Mouse (Mus musculus): ENCODE data around the gene Shld1. TPM values are rescaled to one million over a fixed set of nuclear protein-coding genes. Genes with fewer than 3 reads are reported as not detected.

Gene Shld1
- polyA plus RNA-seq, 1 experiment from 2014 or later = 13.4 TPM

- Histone ChIP-seq H3K4me2 (no peak overlapping the region), H3K9ac (no peak overlapping the region), H3K4me1 (peaks cover 16% of the 10 kb centered on the region), H3K9me3 (no peaks in the 10 kb centered on the region), H3K4me3 (no peak overlapping the region), H3K27ac (replicated peaks) (no peak overlapping the region), H3K36me3 (peaks cover 11% of the 10 kb centered on the region; the same call in 1 of the 2 replicates), H3K27me3 (replicated peaks) (no peaks in the 10 kb centered on the region)
- 70% methylated on average over 8 of the region's 8 CpGs for WGBS
- ATAC-seq (ENCODE audit: extremely low read depth, insufficient number of reproducible peaks, low FRiP score, low TSS enrichment) = no peak
These were observed 25.3 kb downstream of the Shld1 start for GRCm38 (mm10) chr2:132712061-132712460.

- Histone ChIP-seq H3K27me3 (replicated peaks) (no peaks in the 10 kb centered on the region), H3K27ac (replicated peaks) (no peak overlapping the region), H3K4me3 (no peak overlapping the region), H3K9me3 (no peaks in the 10 kb centered on the region), H3K36me3 (peaks cover 11% of the 10 kb centered on the region; the same call in 1 of the 2 replicates), H3K4me1 (peaks cover 16% of the 10 kb centered on the region), H3K4me2 (no peak overlapping the region), H3K9ac (no peak overlapping the region)
- 82% methylated on average over 7 of the region's 7 CpGs for WGBS
- ATAC-seq (ENCODE audit: extremely low read depth, insufficient number of reproducible peaks, low FRiP score, low TSS enrichment) = no peak
These were observed 27.8 kb downstream of the Shld1 start for GRCm38 (mm10) chr2:132714522-132714921.

- H3K9ac ChIP-seq = peak overlapping the region; percentile 25; the same call in 1 of the 2 replicates
- peaks cover 16% of the 10 kb centered on the region for H3K4me1 ChIP-seq
- peak overlapping the region; percentile 41; the same call in 1 of the 2 replicates for H3K27ac ChIP-seq (replicated peaks)
- no peak for ATAC-seq (ENCODE audit: extremely low read depth, insufficient number of reproducible peaks, low FRiP score, low TSS enrichment)
- H3K4me2 ChIP-seq = no peak overlapping the region
- H3K36me3 ChIP-seq = peaks cover 10% of the 10 kb centered on the region; the same call in 1 of the 2 replicates
- no peak overlapping the region for H3K4me3 ChIP-seq
- WGBS = 89% methylated on average over 3 of the region's 3 CpGs
- H3K9me3 ChIP-seq = no peaks in the 10 kb centered on the region
- H3K27me3 ChIP-seq (replicated peaks) = no peaks in the 10 kb centered on the region
These were observed 28.2 kb downstream of the Shld1 start for GRCm38 (mm10) chr2:132714946-132715345.

GRCm38 (mm10) chr2:132715421-132716070 lies 28.8 kb downstream of the Shld1 start:
- Histone ChIP-seq H3K4me3 (no peak overlapping the region), H3K4me2 (peak overlapping the region; percentile 20; the same call in 1 of the 2 replicates), H3K36me3 (peaks cover 5% of the 10 kb centered on the region; the same call in 1 of the 2 replicates), H3K27me3 (replicated peaks) (no peaks in the 10 kb centered on the region), H3K9ac (peak overlapping the region; percentile 25; the same call in 1 of the 2 replicates), H3K4me1 (peaks cover 18% of the 10 kb centered on the region), H3K9me3 (no peaks in the 10 kb centered on the region), H3K27ac (replicated peaks) (peak overlapping the region; percentile 69)
- ATAC-seq (ENCODE audit: extremely low read depth, insufficient number of reproducible peaks, low FRiP score, low TSS enrichment) = peak; percentile 55; the same call in 1 of the 2 replicates
- 40% methylated on average over 12 of the region's 12 CpGs for WGBS

- H3K9ac ChIP-seq = no peak overlapping the region
- no peaks in the 10 kb centered on the region for H3K36me3 ChIP-seq
- H3K4me3 ChIP-seq = no peak overlapping the region
- no peaks in the 10 kb centered on the region for H3K27me3 ChIP-seq (replicated peaks)
- ATAC-seq (ENCODE audit: extremely low read depth, insufficient number of reproducible peaks, low FRiP score, low TSS enrichment) = 0 out of 2 replicates have a peak, but pooled peaks have one; percentile 8
- no peaks in the 10 kb centered on the region for H3K9me3 ChIP-seq
- no peak overlapping the region for H3K4me2 ChIP-seq
- H3K4me1 ChIP-seq = peaks cover 24% of the 10 kb centered on the region
- 27% methylated on average over 5 of the region's 5 CpGs for WGBS
- no peak overlapping the region for H3K27ac ChIP-seq (replicated peaks)
These were observed 29.4 kb downstream of the Shld1 start for GRCm38 (mm10) chr2:132716154-132716553.

- no peaks in the 10 kb centered on the region for H3K9me3 ChIP-seq
- H3K9ac ChIP-seq = no peak overlapping the region
- no peak overlapping the region for H3K4me2 ChIP-seq
- 88% methylated on average over 9 of the region's 9 CpGs for whole genome bisulfite sequencing
- no peak overlapping the region for H3K4me3 ChIP-seq
- no peak for ATAC-seq (ENCODE audit: extremely low read depth, insufficient number of reproducible peaks, low FRiP score, low TSS enrichment)
- H3K27ac ChIP-seq (replicated peaks) = no peak overlapping the region
- no peaks in the 10 kb centered on the region for H3K27me3 ChIP-seq (replicated peaks)
- no peaks in the 10 kb centered on the region for H3K36me3 ChIP-seq
- peaks cover 31% of the 10 kb centered on the region for H3K4me1 ChIP-seq
These were observed 30.3 kb downstream of the Shld1 start for GRCm38 (mm10) chr2:132716901-132717536.

- H3K27ac ChIP-seq (replicated peaks) = no peak overlapping the region
- no peak overlapping the region for H3K4me3 ChIP-seq
- no peak overlapping the region for H3K9ac ChIP-seq
- peaks cover 32% of the 10 kb centered on the region for H3K4me1 ChIP-seq
- no peak for ATAC-seq (ENCODE audit: extremely low read depth, insufficient number of reproducible peaks, low FRiP score, low TSS enrichment)
- H3K27me3 ChIP-seq (replicated peaks) = no peaks in the 10 kb centered on the region
- H3K36me3 ChIP-seq = no peaks in the 10 kb centered on the region
- 89% methylated on average over 5 of the region's 5 CpGs for WGBS
- H3K4me2 ChIP-seq = no peak overlapping the region
- H3K9me3 ChIP-seq = no peaks in the 10 kb centered on the region
These were observed 30.8 kb downstream of the Shld1 start for GRCm38 (mm10) chr2:132717537-132717912.

- ATAC-seq (ENCODE audit: extremely low read depth, insufficient number of reproducible peaks, low FRiP score, low TSS enrichment) = no peak
- no peak overlapping the region for H3K27ac ChIP-seq (replicated peaks)
- H3K4me3 ChIP-seq = no peak overlapping the region
- no peaks in the 10 kb centered on the region for H3K27me3 ChIP-seq (replicated peaks)
- H3K36me3 ChIP-seq = 0 out of 2 replicates have a peak, but pooled peaks cover 7% of the 10 kb centered on the region
- no peaks in the 10 kb centered on the region for H3K9me3 ChIP-seq
- H3K9ac ChIP-seq = no peak overlapping the region
- H3K4me1 ChIP-seq = peaks cover 19% of the 10 kb centered on the region
- 33% methylated on average over 9 of the region's 9 CpGs for WGBS
- H3K4me2 ChIP-seq = no peak overlapping the region
These were observed 34.3 kb downstream of the Shld1 start for GRCm38 (mm10) chr2:132720921-132721566.

GRCm38 (mm10) chr2:132721844-132722243 lies 35.1 kb downstream of the Shld1 start:
- no peak overlapping the region for H3K27ac ChIP-seq (replicated peaks)
- H3K9me3 ChIP-seq = no peaks in the 10 kb centered on the region
- H3K9ac ChIP-seq = no peak overlapping the region
- no peak for ATAC-seq (ENCODE audit: extremely low read depth, insufficient number of reproducible peaks, low FRiP score, low TSS enrichment)
- WGBS = 94% methylated on average over 2 of the region's 2 CpGs
- 0 out of 2 replicates have a peak, but pooled peaks cover 7% of the 10 kb centered on the region for H3K36me3 ChIP-seq
- H3K4me2 ChIP-seq = no peak overlapping the region
- no peak overlapping the region for H3K4me3 ChIP-seq
- peaks cover 16% of the 10 kb centered on the region for H3K4me1 ChIP-seq
- no peaks in the 10 kb centered on the region for H3K27me3 ChIP-seq (replicated peaks)

GRCm38 (mm10) chr2:132723958-132724431 lies 37.3 kb downstream of the Shld1 start:
- 81% methylated on average over 5 of the region's 5 CpGs for WGBS
- ATAC-seq (ENCODE audit: extremely low read depth, insufficient number of reproducible peaks, low FRiP score, low TSS enrichment) = no peak
- 0 out of 2 replicates have a peak, but pooled peaks cover 7% of the 10 kb centered on the region for H3K36me3 ChIP-seq

GRCm38 (mm10) chr2:132724561-132724960 lies 37.8 kb downstream of the Shld1 start:
- no peak; the same call in 1 of the 2 replicates for ATAC-seq (ENCODE audit: extremely low read depth, insufficient number of reproducible peaks, low FRiP score, low TSS enrichment)
- H3K4me1 ChIP-seq = peaks cover 16% of the 10 kb centered on the region
- H3K4me2 ChIP-seq = no peak overlapping the region
- H3K9me3 ChIP-seq = no peaks in the 10 kb centered on the region
- WGBS = 89% methylated on average over 7 of the region's 7 CpGs
- H3K36me3 ChIP-seq = 0 out of 2 replicates have a peak, but pooled peaks cover 7% of the 10 kb centered on the region
- H3K4me3 ChIP-seq = no peak overlapping the region
- H3K27me3 ChIP-seq (replicated peaks) = no peaks in the 10 kb centered on the region
- H3K27ac ChIP-seq (replicated peaks) = no peak overlapping the region
- H3K9ac ChIP-seq = no peak overlapping the region

More at GRCm38 (mm10) chr2:132723958-132724431, 37.3 kb downstream of the Shld1 start:
- H3K27me3 ChIP-seq (replicated peaks) = no peaks in the 10 kb centered on the region
- no peak overlapping the region for H3K9ac ChIP-seq
- H3K9me3 ChIP-seq = no peaks in the 10 kb centered on the region
- H3K4me2 ChIP-seq = no peak overlapping the region
- H3K27ac ChIP-seq (replicated peaks) = no peak overlapping the region
- H3K4me1 ChIP-seq = peaks cover 16% of the 10 kb centered on the region
- no peak overlapping the region for H3K4me3 ChIP-seq

Data from heart, embryonic 13.5 days (tissue).